32 mouse cellular contexts compared by ENCODE assay signal in genomic region chr2:129980608-129981007, GRCm38 (mm10). TPM values are rescaled to one million over a fixed set of nuclear protein-coding genes. Genes with fewer than 3 reads are reported as not detected.
"Had no signal": no experiment of that assay in that cellular context is flagged by ENCODE, and none has a peak within 500 bp of the region (broad histone marks: within the 10 kb centered on the region; RNA-seq: fewer than 3 reads in every experiment).

No protein-coding gene starts in this region.

- H3K27me3 ChIP-seq: embryonic facial prominence, embryonic 12.5 days; embryonic facial prominence, embryonic 13.5 days; embryonic facial prominence, embryonic 15.5 days; forebrain, embryonic 12.5 days; forebrain, embryonic 13.5 days; forebrain, embryonic 15.5 days had no signal

- ATAC-seq: forebrain, embryonic 13.5 days; forebrain, embryonic 14.5 days; forebrain, embryonic 15.5 days; forebrain, embryonic 16.5 days; forebrain, postnatal 0 days had no signal

- DNase-seq: cerebellum, adult 8-10 months; cerebellum, adult 9-10 months; cerebellum, adult 9-11 months; cerebellum, postnatal 10 days; cerebellum, postnatal 14 days; cerebellum, postnatal 25 days; cerebellum, postnatal 36 days; embryo, embryonic 11 days; forebrain, postnatal 0 days; gastrocnemius, adult 2 months; gastrocnemius, postnatal 10 days; gastrocnemius, postnatal 14 days; gastrocnemius, postnatal 25 days; gastrocnemius, postnatal 36 days; heart, adult 11 months; heart, adult 18-20 months; heart, adult 2 months had no signal

- H3K4me1 ChIP-seq: embryonic facial prominence, embryonic 12.5 days; embryonic facial prominence, embryonic 13.5 days; embryonic facial prominence, embryonic 15.5 days; forebrain, embryonic 10.5 days; forebrain, embryonic 12.5 days; forebrain, embryonic 13.5 days; forebrain, embryonic 15.5 days had no signal

- H3K27ac ChIP-seq: embryonic facial prominence, embryonic 12.5 days; embryonic facial prominence, embryonic 13.5 days; embryonic facial prominence, embryonic 15.5 days; forebrain, embryonic 10.5 days; forebrain, embryonic 12.5 days; forebrain, embryonic 13.5 days; forebrain, embryonic 15.5 days; gastrocnemius, adult 2 months; heart, adult 2 months had no signal

- H3K4me3 ChIP-seq: embryonic facial prominence, embryonic 12.5 days; embryonic facial prominence, embryonic 13.5 days; embryonic facial prominence, embryonic 15.5 days; erythroblast, embryonic 14.5 days; forebrain, embryonic 10.5 days; forebrain, embryonic 12.5 days; forebrain, embryonic 13.5 days; forebrain, embryonic 15.5 days; gastrocnemius, adult 2 months; heart, adult 2 months had no signal

- H3K9me3 ChIP-seq: embryonic facial prominence, embryonic 12.5 days; embryonic facial prominence, embryonic 13.5 days; embryonic facial prominence, embryonic 15.5 days; forebrain, embryonic 10.5 days; forebrain, embryonic 12.5 days; forebrain, embryonic 13.5 days; forebrain, embryonic 15.5 days had no signal

- H3K36me3 ChIP-seq: embryonic facial prominence, embryonic 12.5 days; embryonic facial prominence, embryonic 13.5 days; embryonic facial prominence, embryonic 15.5 days; forebrain, embryonic 10.5 days; forebrain, embryonic 12.5 days; forebrain, embryonic 15.5 days had no signal

RNA-seq across cellular contexts. Expression of gene Tgm3, which starts 31.5 kb away (rescaled TPM):
- total RNA-seq: gastrocnemius, adult 18-20 months; gastrocnemius, adult 2 months; gastrocnemius, adult 8-10 months; gastrocnemius, postnatal 25 days; gastrocnemius, postnatal 36 days; heart, adult 2 months; heart, adult 8-10 months had no signal
- polyA plus RNA-seq: embryonic facial prominence, embryonic 11.5 days; embryonic facial prominence, embryonic 12.5 days; erythroblast, embryonic 14.5 days; forebrain, embryonic 10.5 days; forebrain, embryonic 11.5 days; forebrain, embryonic 12.5 days; forebrain, embryonic 13.5 days; forebrain, embryonic 14.5 days; forebrain, embryonic 15.5 days had no signal
